9 mouse cellular contexts compared by ENCODE assay signal in genomic region chr7:44311713-44312304, GRCm38 (mm10). TPM values are rescaled to one million over a fixed set of nuclear protein-coding genes. Genes with fewer than 3 reads are reported as not detected.
DNase-seq lines count a peak whose midpoint lies in the region; ATAC-seq and TF ChIP-seq lines count a peak whose summit lies in the region.
"Had no signal": no experiment of that assay in that cellular context is flagged by ENCODE, and none has a peak within 500 bp of the region (broad histone marks: within the 10 kb centered on the region; RNA-seq: fewer than 3 reads in every experiment).

No protein-coding gene starts in this region.

- no peak for TF ChIP-seq CTCF in cortical plate, adult 2 months (IDR thresholded peaks at IDR 0.05; ENCODE audit: extremely low read depth, insufficient read depth, low read length)

- H3K9me3 ChIP-seq in heart, embryonic 15.5 days (replicated peaks) = no peaks in the 10 kb centered on the region
- no peaks in the 10 kb centered on the region for H3K9me3 ChIP-seq in intestine, embryonic 15.5 days
- H3K9me3 ChIP-seq in midbrain, embryonic 16.5 days (replicated peaks; ENCODE audit: control insufficient read depth, low read length, poor library complexity, severe bottlenecking) = no peaks in the 10 kb centered on the region
- H3K9me3 ChIP-seq: G1E had no signal

- no peak for TF ChIP-seq POLR2A in cortical plate, adult 2 months (IDR thresholded peaks at IDR 0.05; ENCODE audit: extremely low read depth, insufficient read depth, low read length)

- DNase-seq in heart, adult 8-10 months (ENCODE audit: low spot score) = no peak
- no peak for DNase-seq in layer of hippocampus, adult 9-11 months
- no peak for DNase-seq in embryo, embryonic 9.5 days (ENCODE audit: extremely low spot score)

- ATAC-seq in heart, embryonic 15.5 days (replicated peaks; ENCODE audit: insufficient number of reproducible peaks, insufficient read depth, low FRiP score, low read depth) = no peak
- ATAC-seq in intestine, embryonic 15.5 days = no peak
- peak; percentile 1; the same call in 1 of the 2 replicates for ATAC-seq in midbrain, embryonic 16.5 days
- ATAC-seq in inflammation-experienced regulatory T-cells, adult 6 months = no peak

- peaks cover 16% of the 10 kb centered on the region for H3K4me1 ChIP-seq in heart, embryonic 15.5 days (replicated peaks)
- H3K4me1 ChIP-seq in cortical plate, adult 2 months (ENCODE audit: control insufficient read depth, insufficient read depth, low read length) = no peaks in the 10 kb centered on the region
- peaks cover 17% of the 10 kb centered on the region for H3K4me1 ChIP-seq in intestine, embryonic 15.5 days (replicated peaks)
- peaks cover 12% of the 10 kb centered on the region for H3K4me1 ChIP-seq in midbrain, embryonic 16.5 days (ENCODE audit: control insufficient read depth, insufficient read depth, low read length)

- no peak overlapping the region for H3K4me3 ChIP-seq in heart, embryonic 15.5 days
- H3K4me3 ChIP-seq in cortical plate, adult 2 months (ENCODE audit: insufficient read depth, low read length) = peak overlapping the region; percentile 93
- no peak overlapping the region for H3K4me3 ChIP-seq in intestine, embryonic 15.5 days (replicated peaks)
- peak overlapping the region; percentile 69 for H3K4me3 ChIP-seq in midbrain, embryonic 16.5 days (ENCODE audit: low read depth, low read length)

- 10% methylated on average over 6 of the region's 6 CpGs for WGBS in heart, embryonic 15.5 days
- 27% methylated on average over 6 of the region's 6 CpGs for WGBS in intestine, embryonic 15.5 days
- 14% methylated on average over 6 of the region's 6 CpGs for WGBS in midbrain, embryonic 16.5 days

- H3K36me3 ChIP-seq in heart, embryonic 15.5 days = no peaks in the 10 kb centered on the region
- H3K36me3 ChIP-seq in intestine, embryonic 15.5 days = no peaks in the 10 kb centered on the region
- peaks cover 20% of the 10 kb centered on the region for H3K36me3 ChIP-seq in midbrain, embryonic 16.5 days (ENCODE audit: control insufficient read depth, insufficient read depth, low read length)
- H3K36me3 ChIP-seq: G1E had no signal

- peak overlapping the region; percentile 94 for H3K4me2 ChIP-seq in heart, embryonic 15.5 days
- peak overlapping the region; percentile 98; the same call in 1 of the 2 replicates for H3K4me2 ChIP-seq in intestine, embryonic 15.5 days (replicated peaks)
- H3K4me2 ChIP-seq in midbrain, embryonic 16.5 days (ENCODE audit: low read length) = peak overlapping the region; percentile 91

- no peak overlapping the region for H3K27ac ChIP-seq in heart, embryonic 15.5 days
- H3K27ac ChIP-seq in cortical plate, adult 2 months (ENCODE audit: insufficient read depth, low read length) = peak overlapping the region; percentile 2; the same call in 1 of the 2 replicates
- no peak overlapping the region for H3K27ac ChIP-seq in intestine, embryonic 15.5 days
- H3K27ac ChIP-seq in midbrain, embryonic 16.5 days (ENCODE audit: low read length) = peak overlapping the region; percentile 77

- peaks cover 77% of the 10 kb centered on the region for H3K27me3 ChIP-seq in heart, embryonic 15.5 days
- peaks cover 24% of the 10 kb centered on the region; the same call in 1 of the 2 replicates for H3K27me3 ChIP-seq in intestine, embryonic 15.5 days (replicated peaks)
- no peaks in the 10 kb centered on the region for H3K27me3 ChIP-seq in midbrain, embryonic 16.5 days (ENCODE audit: control insufficient read depth, insufficient read depth, low read depth, low read length)

- H3K9ac ChIP-seq in heart, embryonic 15.5 days = no peak overlapping the region
- no peak overlapping the region for H3K9ac ChIP-seq in intestine, embryonic 15.5 days
- peak overlapping the region; percentile 76 for H3K9ac ChIP-seq in midbrain, embryonic 16.5 days (ENCODE audit: low read depth, low read length)

RNA-seq across cellular contexts. Expression of gene Shank1, which starts 1.8 kb away (rescaled TPM):
- 0.58 and 0.74 TPM in 2 replicates for polyA plus RNA-seq in heart, embryonic 15.5 days (2015; fragmentation: Nextera tagmentation; extraction: Ambion mirVana)
- total RNA-seq in heart, adult 8-10 months (2022) = 1 to 10 TPM; 1.8 to 4.7 (median 3.3) TPM
- 106 and 113 TPM in 2 replicates for polyA plus RNA-seq in cortical plate, adult 2 months (2012; rRNA removed)
- polyA plus RNA-seq in intestine, embryonic 15.5 days (2015; fragmentation: Nextera tagmentation; extraction: Ambion mirVana) = 1.7 and 1.9 TPM in 2 replicates
- polyA plus RNA-seq in midbrain, embryonic 16.5 days (2015; fragmentation: Nextera tagmentation; extraction: Ambion mirVana) = 35.6 and 36.8 TPM in 2 replicates
- polyA plus RNA-seq in inflammation-experienced regulatory T-cells, adult 6 months (2017; shearing (Covaris generic)) = under 1 TPM; 0.15 to 0.62 (median 0.20) TPM

RNA-seq across cellular contexts. Expression of gene Clec11a, which starts 5.1 kb away (rescaled TPM):
- polyA plus RNA-seq in heart, embryonic 15.5 days (2015; fragmentation: Nextera tagmentation; extraction: Ambion mirVana) = 1.0 and 2.5 TPM in 2 replicates
- 1 to 10 TPM in 1 of 4 experiments, under 1 TPM in 3; 0.41 to 1.2 (median 0.67) TPM for total RNA-seq in heart, adult 8-10 months (2022)
- 5.4 and 5.6 TPM in 2 replicates for polyA plus RNA-seq in cortical plate, adult 2 months (2012; rRNA removed)
- 7.2 and 8.0 TPM in 2 replicates for polyA plus RNA-seq in intestine, embryonic 15.5 days (2015; fragmentation: Nextera tagmentation; extraction: Ambion mirVana)
- polyA plus RNA-seq in midbrain, embryonic 16.5 days (2015; fragmentation: Nextera tagmentation; extraction: Ambion mirVana) = 4.0 and 4.2 TPM in 2 replicates
- polyA plus RNA-seq in inflammation-experienced regulatory T-cells, adult 6 months (2017; shearing (Covaris generic)) = under 1 TPM; 0.28 to 0.62 (median 0.34) TPM

RNA-seq across cellular contexts. Expression of gene Gm15517, which starts 50.6 kb away (rescaled TPM):
- not detected in 2 replicates for polyA plus RNA-seq in heart, embryonic 15.5 days (2015; fragmentation: Nextera tagmentation; extraction: Ambion mirVana)
- total RNA-seq in heart, adult 8-10 months (2022) = not detected
- not detected in 2 replicates for polyA plus RNA-seq in cortical plate, adult 2 months (2012; rRNA removed)
- not detected in 2 replicates for polyA plus RNA-seq in intestine, embryonic 15.5 days (2015; fragmentation: Nextera tagmentation; extraction: Ambion mirVana)
- not detected in 2 replicates for polyA plus RNA-seq in midbrain, embryonic 16.5 days (2015; fragmentation: Nextera tagmentation; extraction: Ambion mirVana)
- not detected for polyA plus RNA-seq in inflammation-experienced regulatory T-cells, adult 6 months (2017; shearing (Covaris generic))
- total RNA-seq: G1E had no signal
- polyA plus RNA-seq: G1E had no signal

RNA-seq across cellular contexts. Expression of gene Acp4, which starts 54.6 kb away (rescaled TPM):
- not detected in 2 replicates for polyA plus RNA-seq in heart, embryonic 15.5 days (2015; fragmentation: Nextera tagmentation; extraction: Ambion mirVana)
- not detected for total RNA-seq in heart, adult 8-10 months (2022)
- polyA plus RNA-seq in cortical plate, adult 2 months (2012; rRNA removed) = not detected in 2 replicates
- not detected in 2 replicates for polyA plus RNA-seq in intestine, embryonic 15.5 days (2015; fragmentation: Nextera tagmentation; extraction: Ambion mirVana)
- polyA plus RNA-seq in midbrain, embryonic 16.5 days (2015; fragmentation: Nextera tagmentation; extraction: Ambion mirVana) = 0.14 TPM in 1 of 2 replicates, not detected in the other
- polyA plus RNA-seq in inflammation-experienced regulatory T-cells, adult 6 months (2017; shearing (Covaris generic)) = not detected
- total RNA-seq: G1E had no signal
- polyA plus RNA-seq: G1E had no signal

Comparison
In these comparisons a context has a peak if more than half of its experiments do, and no peak if none do; other contexts are left out.
1. H3K27ac ChIP-seq: peak in cortical plate, adult 2 months (single experiment) and midbrain, embryonic 16.5 days (single experiment); none in heart, embryonic 15.5 days (single experiment) and intestine, embryonic 15.5 days (single experiment).
2. H3K4me3 ChIP-seq: peak in cortical plate, adult 2 months (single experiment) and midbrain, embryonic 16.5 days (single experiment); none in heart, embryonic 15.5 days (single experiment) and intestine, embryonic 15.5 days (single experiment).
3. RNA of gene Shank1, which starts 1.8 kb away (polyA plus RNA-seq): 106 to 113 TPM in cortical plate, adult 2 months and 35.6 to 36.8 TPM in midbrain, embryonic 16.5 days; 1.7 to 1.9 TPM in intestine, embryonic 15.5 days, 0.58 to 0.74 TPM in heart, embryonic 15.5 days and 0.15 to 0.62 TPM in inflammation-experienced regulatory T-cells, adult 6 months; every median in the first group is over 10 times any median in the second.
4. Peak in every context shown above with its lines, with median percentiles within 50 percentile points of each other: H3K4me2 ChIP-seq.